ENCODE assay signal across 8 mouse cellular contexts in the genomic region with DNA sequence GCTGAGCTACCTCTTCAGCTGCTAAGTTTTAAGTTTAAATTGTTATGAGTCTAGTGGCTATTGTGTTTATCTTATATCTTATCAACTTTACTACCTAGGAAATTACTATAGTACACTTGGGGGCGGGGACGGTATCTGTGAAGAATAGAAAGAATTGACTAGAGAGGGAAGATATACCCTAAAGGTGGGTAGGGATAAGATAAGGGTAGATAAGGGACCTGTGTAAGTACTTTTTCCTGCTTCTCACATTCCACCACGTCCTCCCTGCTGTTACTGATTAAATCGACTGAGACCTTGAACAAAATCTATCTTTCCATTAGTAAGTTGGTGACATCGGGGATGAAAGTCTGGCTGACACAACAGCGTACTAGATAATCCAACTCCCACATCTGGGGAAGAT.
"Had no signal": no experiment of that assay in that cellular context is flagged by ENCODE, and none has a peak within 500 bp of the region (broad histone marks: within the 10 kb centered on the region; RNA-seq: fewer than 3 reads in every experiment).

No protein-coding gene starts in this region.

- H3K27me3 ChIP-seq: liver, embryonic 13.5 days had no signal

- H3K9ac ChIP-seq: liver, embryonic 13.5 days had no signal

- H3K27ac ChIP-seq: layer of hippocampus, adult 2 months; liver, embryonic 13.5 days had no signal

- H3K4me3 ChIP-seq: layer of hippocampus, adult 2 months; liver, embryonic 13.5 days had no signal

- DNase-seq: liver, embryonic 13.5 days; lung, postnatal 14 days; lung, postnatal 4 days; midbrain, embryonic 14.5 days; thymus, adult 18-20 months; thymus, postnatal 36 days had no signal

- H3K9me3 ChIP-seq: liver, embryonic 13.5 days had no signal

- H3K4me2 ChIP-seq: liver, embryonic 13.5 days; midbrain, embryonic 11.5 days had no signal
